In genomic region chr17:79108238-79108637, GRCm38 (mm10) we compare ENCODE assay signal across 16 mouse cellular contexts.
"Had no signal": no experiment of that assay in that cellular context is flagged by ENCODE, and none has a peak within 500 bp of the region (broad histone marks: within the 10 kb centered on the region; RNA-seq: fewer than 3 reads in every experiment).

No protein-coding gene starts in this region.

- H3K9me3 ChIP-seq: neural tube, embryonic 12.5 days; neural tube, embryonic 13.5 days; stomach, embryonic 15.5 days had no signal

- H3K4me2 ChIP-seq: neural tube, embryonic 12.5 days; neural tube, embryonic 13.5 days; stomach, embryonic 15.5 days had no signal

- H3K27ac ChIP-seq: neural tube, embryonic 12.5 days; neural tube, embryonic 13.5 days; stomach, embryonic 15.5 days; stomach, postnatal 0 days had no signal

- H3K4me3 ChIP-seq: neural tube, embryonic 12.5 days; neural tube, embryonic 13.5 days; stomach, embryonic 15.5 days had no signal

- H3K27me3 ChIP-seq: neural tube, embryonic 12.5 days; neural tube, embryonic 13.5 days; stomach, embryonic 15.5 days had no signal

- H3K36me3 ChIP-seq: neural tube, embryonic 12.5 days; neural tube, embryonic 13.5 days; stomach, embryonic 15.5 days had no signal

- DNase-seq: retina, postnatal 1 day; right cerebral cortex, adult 18-20 months; right cerebral cortex, postnatal 14 days; right cerebral cortex, postnatal 25 days; right cerebral cortex, postnatal 4 days; spleen, adult 18-20 months; thymus, adult 18-20 months; thymus, adult 2 months; thymus, postnatal 14 days; thymus, postnatal 25 days; thymus, postnatal 36 days; thymus, postnatal 4 days had no signal

- H3K9ac ChIP-seq: neural tube, embryonic 12.5 days; neural tube, embryonic 13.5 days; stomach, embryonic 15.5 days had no signal

- H3K4me1 ChIP-seq: neural tube, embryonic 12.5 days; neural tube, embryonic 13.5 days; stomach, embryonic 15.5 days had no signal
